Mouse (Mus musculus) heart, adult 2 months (tissue): ENCODE data around the gene Slc39a10. TPM values are rescaled to one million over a fixed set of nuclear protein-coding genes. Genes with fewer than 3 reads are reported as not detected.

Experiments used
- DNase-seq, 2 experiments: peaks; one replicate each; pipeline ENCODE4 v3.0.0; 2021
- H3K27ac ChIP-seq: fragments of 200-600 bp; 2 replicates; pipeline ENCODE4 v1.8.1; 2022
- H3K27me3 ChIP-seq: fragments of 200-500 bp; 2 replicates; pipeline ENCODE4 v1.6.1; 2012; ENCODE audit warnings: mild to moderate bottlenecking, low read length, inconsistent platforms, mixed read lengths; ENCODE audit not compliant: control insufficient read depth, insufficient read depth
- H3K36me3 ChIP-seq: fragments of 200-500 bp; 2 replicates; pipeline ENCODE4 v1.6.1; 2012; ENCODE audit warnings: low read length, inconsistent platforms; ENCODE audit not compliant: control insufficient read depth, insufficient read depth
- H3K4me1 ChIP-seq: fragments of 200-500 bp; 2 replicates; pipeline ENCODE4 v1.6.1; 2011; ENCODE audit warnings: low read length; ENCODE audit not compliant: control insufficient read depth, insufficient read depth
- H3K4me3 ChIP-seq: fragments of 200-600 bp; 2 replicates; pipeline ENCODE4 v1.8.1; 2022
- H3K79me2 ChIP-seq: fragments of 200-500 bp; replicated peaks from 2 replicates; pipeline ENCODE4 v1.6.1; 2012; ENCODE audit warnings: mild to moderate bottlenecking, inconsistent platforms, low read length, moderate library complexity, mixed read lengths; ENCODE audit not compliant: control insufficient read depth, insufficient read depth
- H3K9ac ChIP-seq: fragments of 200-500 bp; 2 replicates; pipeline ENCODE4 v1.6.1; 2012; ENCODE audit warnings: low read depth, mild to moderate bottlenecking, control low read depth, inconsistent platforms, low read length, mixed read lengths
- CTCF ChIP-seq: fragments of 200-600 bp; IDR thresholded peaks from 2 replicates; pipeline ENCODE4 v1.8.1; 2022; ENCODE audit warnings: antibody characterized with exemption, mild to moderate bottlenecking, moderate library complexity
- EP300 ChIP-seq: fragments of 200-500 bp; IDR thresholded peaks from 2 replicates; pipeline ENCODE4 v1.6.1; 2011; ENCODE audit warnings: low read depth, low read length, control low read depth; ENCODE audit not compliant: insufficient read depth
- POLR2A ChIP-seq: fragments of 200-500 bp; IDR thresholded peaks from 2 replicates; pipeline ENCODE4 v1.6.1; 2011; ENCODE audit warnings: mild to moderate bottlenecking, low read depth, low read length, control low read depth; ENCODE audit not compliant: insufficient read depth
- WGBS: fragments of 180-500 bp; shearing (Covaris S2); methylation state at CpG from one replicate; pipeline ENCODE4 v1.1.7; 2018; 5-methylcytosine and 5-hydroxymethylcytosine counted together
- intact Hi-C: fragments of 180-260 bp; cut with DNase I; formaldehyde crosslinking; loops from one replicate; pipeline ENCODE4 v1.15.1; 2025
- polyA plus RNA-seq: library from polyadenylated mRNA; depleted of rRNA; stranded (reverse); fragments of >200 nt; gene quantifications from 2 replicates; pipeline ENCODE4 v1.2.3, GENCODE M21; 2012
- total RNA-seq, 2 experiments: library from RNA; stranded (reverse); gene quantifications; 2 replicates each; pipeline ENCODE4 v1.2.3; 2021

Slc39a10 gene
- total and polyA plus RNA-seq, 3 experiments = 3.5 to 10.3 (median 9.2) TPM

DNA sequence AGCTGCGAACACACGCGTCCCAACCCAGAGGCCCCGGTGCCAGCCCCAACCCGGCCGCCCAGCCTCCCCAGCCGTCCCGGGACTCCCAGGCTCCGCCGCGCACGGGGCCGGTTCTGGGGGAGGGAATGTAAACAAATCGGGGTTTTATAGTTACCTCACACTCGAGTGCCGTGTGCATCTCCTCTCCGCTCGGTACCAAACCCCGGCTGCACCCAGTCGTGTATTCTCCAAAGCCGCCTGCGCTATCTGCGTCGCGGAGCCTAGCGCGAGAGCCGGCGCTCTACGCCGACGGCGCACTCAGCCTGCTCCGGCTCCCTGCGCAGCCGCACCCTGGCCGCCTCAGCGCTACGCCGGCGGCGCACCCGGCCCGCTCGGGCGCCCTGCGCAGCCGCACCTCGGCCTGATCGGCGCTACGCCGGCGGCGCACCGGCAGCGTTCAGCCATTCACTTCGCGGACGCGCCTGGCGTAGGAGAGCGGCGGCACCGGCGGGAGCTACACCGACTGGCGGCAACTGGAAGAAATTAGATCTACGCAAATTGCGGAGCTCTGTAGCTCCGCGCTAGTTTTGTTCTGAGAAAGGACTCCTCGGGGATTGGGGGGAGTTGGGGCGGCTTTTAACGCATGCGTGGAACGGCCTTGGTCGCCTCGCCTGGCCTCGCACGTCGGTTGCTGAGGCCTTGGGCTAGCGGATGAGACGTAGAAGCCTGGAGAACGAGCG is 39.2 kb downstream of the Slc39a10 start:
- Histone ChIP-seq H3K27ac (peak overlapping the region; percentile 98), H3K27me3 (no peaks in the 10 kb centered on the region), H3K36me3 (peaks cover 9% of the 10 kb centered on the region), H3K4me3 (peak overlapping the region; percentile 62), H3K9ac (peak overlapping the region; percentile 97), H3K79me2 (no peaks in the 10 kb centered on the region), H3K4me1 (peaks cover 1% of the 10 kb centered on the region; the same call in 1 of the 2 replicates)
- peak; percentile 99 for DNase-seq
- peak; percentile 92 for TF ChIP-seq POLR2A
- TF ChIP-seq CTCF = peak; percentile 31
- 0 out of 2 replicates have a peak, but pooled peaks have one; percentile 29 for TF ChIP-seq EP300
- under 1% methylated on average over 86 of the region's 86 CpGs for WGBS
- intact Hi-C loops = loop anchor here (5.0 kb wide), 2 partner anchors 54 to 69 kb away; no protein-coding TSS in a partner anchor

DNA sequence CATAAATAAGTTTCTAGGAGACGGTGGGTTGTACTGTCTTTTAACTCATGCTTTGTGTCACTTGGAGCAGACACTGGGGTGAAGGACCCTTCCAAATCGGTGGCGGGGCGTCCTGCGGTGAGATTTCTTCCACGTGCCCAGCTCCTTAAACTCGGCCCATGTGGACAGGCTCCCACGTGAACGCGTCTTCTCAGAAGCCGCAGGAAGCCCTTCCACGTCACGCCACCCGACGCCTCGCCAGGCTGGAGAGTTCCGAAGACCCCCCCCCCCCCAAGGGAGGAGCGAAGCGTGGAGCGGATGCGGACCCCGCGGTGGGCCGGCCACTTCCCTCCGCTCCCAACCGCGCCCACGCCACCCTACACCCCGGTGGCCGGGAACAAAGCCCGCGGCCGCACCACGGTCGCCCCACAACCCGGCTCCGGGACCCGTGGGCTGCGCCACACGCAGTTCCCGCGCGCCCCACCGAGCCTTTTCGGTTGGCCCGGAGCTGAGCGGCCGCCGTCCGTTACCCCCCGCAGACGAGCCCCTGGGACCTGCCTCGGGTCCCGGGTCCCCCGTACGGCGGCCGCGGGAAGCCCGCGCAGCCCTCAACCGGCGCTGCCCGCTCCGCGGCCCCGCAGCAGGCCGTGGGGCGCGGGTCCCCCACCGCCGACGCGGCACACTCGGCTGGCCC is 39.9 kb downstream of the Slc39a10 start:
- intact Hi-C loops = loop anchor here (5.0 kb wide), 2 partner anchors 55 to 70 kb away; no protein-coding TSS in a partner anchor
- Histone ChIP-seq H3K4me3 (peak overlapping the region; percentile 62), H3K4me1 (peaks cover 1% of the 10 kb centered on the region; the same call in 1 of the 2 replicates), H3K27ac (peak overlapping the region; percentile 98), H3K27me3 (no peaks in the 10 kb centered on the region), H3K79me2 (no peaks in the 10 kb centered on the region), H3K9ac (peak overlapping the region; percentile 97), H3K36me3 (peaks cover 9% of the 10 kb centered on the region)
- WGBS = under 1% methylated on average over 74 of the region's 75 CpGs
- DNase-seq = peak; percentile 75 to 77
- TF ChIP-seq CTCF (no peak), EP300 (no peak), POLR2A (no peak)

GRCm38 (mm10) chr1:46852216-46852599 is 40.4 kb downstream of the Slc39a10 start:
- peak overlapping the region; percentile 98 for H3K27ac ChIP-seq
- H3K4me3 ChIP-seq = peak overlapping the region; percentile 62
- H3K9ac ChIP-seq = peak overlapping the region; percentile 97
- 6% methylated on average over 4 of the region's 4 CpGs for WGBS
- DNase-seq = no peak
- intact Hi-C loops = loop anchor here (5.0 kb wide), 2 partner anchors 55 to 70 kb away; no protein-coding TSS in a partner anchor
- H3K27me3 ChIP-seq = no peaks in the 10 kb centered on the region
- no peaks in the 10 kb centered on the region for H3K79me2 ChIP-seq
- TF ChIP-seq CTCF (no peak), POLR2A (no peak), EP300 (no peak)
- H3K36me3 ChIP-seq = peaks cover 9% of the 10 kb centered on the region
- peaks cover 1% of the 10 kb centered on the region; the same call in 1 of the 2 replicates for H3K4me1 ChIP-seq

DNA sequence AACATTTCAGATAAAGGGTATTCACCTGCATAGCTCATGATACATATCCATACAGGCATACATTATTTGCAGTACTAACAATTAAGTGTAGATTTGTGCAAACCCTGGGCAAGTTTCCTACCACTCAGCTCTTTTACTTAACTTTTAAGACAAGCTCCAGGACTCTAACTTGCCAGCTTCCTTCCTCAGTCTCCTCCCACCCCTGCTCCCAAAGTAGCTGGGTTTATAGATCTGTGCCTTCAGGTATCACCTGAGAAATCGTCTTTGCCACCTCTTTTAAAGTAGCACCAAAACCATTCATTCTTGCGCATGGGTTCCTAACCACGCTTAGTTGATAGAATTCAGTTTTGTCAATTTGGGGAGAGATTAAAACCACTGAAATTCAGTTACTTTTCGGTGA is 41.1 kb downstream of the Slc39a10 start:
- Histone ChIP-seq H3K36me3 (peaks cover 9% of the 10 kb centered on the region), H3K27me3 (no peaks in the 10 kb centered on the region), H3K4me3 (no peak overlapping the region), H3K79me2 (no peaks in the 10 kb centered on the region), H3K9ac (no peak overlapping the region), H3K27ac (no peak overlapping the region), H3K4me1 (peaks cover 1% of the 10 kb centered on the region; the same call in 1 of the 2 replicates)
- no peak for DNase-seq
- no peak for TF ChIP-seq EP300
- no peak for TF ChIP-seq CTCF
- no peak for TF ChIP-seq POLR2A
- intact Hi-C loops = loop anchor here (5.0 kb wide), 2 partner anchors 56 to 71 kb away; no protein-coding TSS in a partner anchor
- 52% methylated on average over 4 of the region's 4 CpGs for WGBS

DNA sequence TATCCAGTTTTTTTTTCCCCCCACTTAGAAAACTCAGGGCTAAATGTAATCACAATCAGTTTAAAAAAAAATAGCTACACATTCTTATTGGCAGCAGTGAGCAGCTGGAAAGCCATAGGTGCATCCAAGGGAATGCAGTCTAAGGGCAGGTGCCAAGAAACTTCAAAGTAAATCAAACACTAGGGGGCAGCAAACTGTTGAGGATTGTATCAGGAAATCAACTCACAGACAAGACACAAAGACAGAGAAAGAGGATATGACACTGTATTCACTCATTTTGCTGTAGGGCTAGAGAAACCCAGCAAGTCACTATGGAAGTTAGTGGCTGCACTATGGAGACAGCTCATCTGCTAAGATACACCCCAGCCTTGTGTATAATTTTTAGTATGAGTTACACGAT is 42.9 kb downstream of the Slc39a10 start:
- Histone ChIP-seq H3K4me3 (no peak overlapping the region), H3K36me3 (peaks cover 9% of the 10 kb centered on the region), H3K27ac (no peak overlapping the region), H3K4me1 (peaks cover 1% of the 10 kb centered on the region; the same call in 1 of the 2 replicates), H3K79me2 (peaks cover 1% of the 10 kb centered on the region; the same call in 1 of the 2 replicates), H3K27me3 (no peaks in the 10 kb centered on the region), H3K9ac (no peak overlapping the region)
- TF ChIP-seq POLR2A = peak; percentile 32; the same call in 1 of the 2 replicates
- no peak for TF ChIP-seq EP300
- peak; percentile 86 for TF ChIP-seq CTCF
- intact Hi-C loops = loop anchor here (1.0 to 5.0 kb wide), 3 partner anchors 58 to 122 kb away; no protein-coding TSS in a partner anchor
- DNase-seq = peak; percentile 36 to 58
- WGBS = 33% methylated on average over 1 of the region's 1 CpGs
